Mouse (Mus musculus) limb, embryonic 13.5 days (tissue): ENCODE data around the gene Cog3. TPM values are rescaled to one million over a fixed set of nuclear protein-coding genes. Genes with fewer than 3 reads are reported as not detected.

ENCODE experiments used
- ATAC-seq: fragments of 200-750 bp; cut with Nextera tagmentation; 2 replicates; pipeline ENCODE4 v1.8.0; 2017; ENCODE audit warnings: low read depth, moderate number of reproducible peaks, moderate TSS enrichment; ENCODE audit not compliant: low FRiP score
- H3K27ac ChIP-seq: fragments of 300-500 bp; sonication (generic); 2 replicates; pipeline ENCODE4 v1.5.1; 2015; ENCODE audit warnings: inconsistent platforms, mild to moderate bottlenecking, moderate library complexity
- H3K27me3 ChIP-seq: fragments of 300-500 bp; sonication (generic); 2 replicates; pipeline ENCODE4 v1.6.1; 2015; ENCODE audit warnings: mild to moderate bottlenecking, inconsistent platforms
- H3K36me3 ChIP-seq: fragments of 300-500 bp; sonication (generic); 2 replicates; pipeline ENCODE4 v1.6.1; 2015; ENCODE audit warnings: inconsistent platforms, mild to moderate bottlenecking, moderate library complexity
- H3K4me1 ChIP-seq: fragments of 300-500 bp; sonication (generic); 2 replicates; pipeline ENCODE4 v1.6.1; 2015; ENCODE audit warnings: inconsistent platforms
- H3K4me2 ChIP-seq: fragments of 300-500 bp; sonication (generic); replicated peaks from 2 replicates; pipeline ENCODE4 v1.6.1; 2015; ENCODE audit warnings: inconsistent platforms, mild to moderate bottlenecking, moderate library complexity
- H3K4me3 ChIP-seq: fragments of 300-500 bp; sonication (generic); 2 replicates; pipeline ENCODE4 v1.5.1; 2015; ENCODE audit warnings: moderate library complexity, mild to moderate bottlenecking, inconsistent platforms
- H3K9ac ChIP-seq: fragments of 300-500 bp; sonication (generic); 2 replicates; pipeline ENCODE4 v1.6.1; 2015; ENCODE audit warnings: mild to moderate bottlenecking, inconsistent platforms
- H3K9me3 ChIP-seq: fragments of 300-500 bp; sonication (generic); 2 replicates; pipeline ENCODE4 v1.6.1; 2016; ENCODE audit warnings: inconsistent platforms
- WGBS: fragments of 180-500 bp; shearing (Covaris S2); methylation state at CpG from one replicate; pipeline ENCODE4 v1.1.7; 2015; 5-methylcytosine and 5-hydroxymethylcytosine counted together
- polyA plus RNA-seq: library from polyadenylated mRNA; unstranded; fragments of >200 nt; fragmentation: Nextera tagmentation; extraction: Ambion mirVana; gene quantifications from 2 replicates; pipeline ENCODE4 v1.2.1, GENCODE M21; 2015

Cog3 gene
- polyA plus RNA-seq, 1 experiment from 2014 or later = 24.4 TPM

DNA sequence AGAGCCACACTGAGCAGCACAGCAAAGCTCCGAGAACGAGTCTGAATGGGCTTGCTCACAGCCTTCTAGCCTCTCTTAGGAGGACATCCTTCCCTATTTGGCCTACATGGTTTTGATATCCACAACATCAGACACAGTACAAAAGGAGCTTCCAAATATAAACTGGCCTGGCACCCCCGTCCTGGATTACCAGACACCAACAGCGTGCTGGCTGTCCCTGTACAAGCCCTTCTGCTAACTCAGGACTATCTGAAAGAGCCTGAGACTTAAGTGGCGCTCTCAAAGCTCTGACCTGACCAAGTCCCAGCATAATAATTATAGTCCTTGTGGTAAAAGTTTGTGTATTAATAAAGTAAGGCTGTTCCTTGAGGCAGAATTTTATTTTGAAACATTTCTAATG is 34.2 kb downstream of the Cog3 start:
- Histone ChIP-seq H3K9me3 (no peaks in the 10 kb centered on the region), H3K4me2 (no peak overlapping the region), H3K27ac (no peak overlapping the region), H3K9ac (no peak overlapping the region), H3K4me1 (no peaks in the 10 kb centered on the region), H3K27me3 (no peaks in the 10 kb centered on the region), H3K36me3 (peaks cover 74% of the 10 kb centered on the region), H3K4me3 (no peak overlapping the region)
- ATAC-seq = no peak
- 89% methylated on average over 5 of the region's 5 CpGs for WGBS

DNA sequence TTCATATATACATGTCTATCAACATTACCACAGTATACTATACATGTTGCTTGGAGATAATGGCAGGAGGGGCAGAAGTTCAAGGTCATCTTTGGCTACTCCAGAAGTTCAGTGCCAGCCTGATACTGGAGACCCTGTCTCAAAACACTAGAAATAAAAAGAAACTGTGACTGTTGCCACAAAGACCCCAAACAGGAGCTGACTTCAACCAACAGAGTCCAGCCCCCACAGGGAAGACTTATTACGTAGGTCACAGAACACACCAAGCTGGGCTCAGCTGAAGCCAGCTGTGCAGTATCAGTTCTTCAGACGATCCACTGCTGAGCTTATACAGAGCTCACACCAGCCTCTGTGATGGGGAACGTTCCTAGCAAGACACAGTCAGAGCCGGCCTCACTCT is 37.9 kb downstream of the Cog3 start:
- peaks cover 85% of the 10 kb centered on the region for H3K36me3 ChIP-seq
- ATAC-seq = no peak
- H3K9ac ChIP-seq = no peak overlapping the region
- no peaks in the 10 kb centered on the region for H3K27me3 ChIP-seq
- no peak overlapping the region for H3K27ac ChIP-seq
- 88% methylated on average over 4 of the region's 4 CpGs for WGBS
- H3K4me2 ChIP-seq = no peak overlapping the region
- no peaks in the 10 kb centered on the region for H3K4me1 ChIP-seq
- no peak overlapping the region for H3K4me3 ChIP-seq
- H3K9me3 ChIP-seq = no peaks in the 10 kb centered on the region

DNA sequence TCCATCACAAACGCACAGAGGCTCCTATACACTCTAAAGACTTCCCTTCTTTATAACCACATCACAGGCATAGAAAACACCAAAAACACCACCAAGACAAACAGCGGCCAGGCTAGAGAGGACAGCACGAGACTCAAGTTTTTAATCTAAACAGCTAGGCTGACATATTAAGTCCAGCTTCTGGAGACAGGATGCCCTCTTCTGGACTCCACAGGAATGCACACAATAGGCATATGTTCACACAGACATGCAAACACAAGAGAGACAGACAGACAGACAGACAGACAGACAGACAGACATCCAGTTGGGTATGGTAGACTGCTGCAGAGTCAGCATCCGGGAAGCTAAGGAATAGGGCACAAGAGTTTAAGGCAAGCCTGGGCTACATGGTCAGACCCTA is 40.7 kb downstream of the Cog3 start:
- Histone ChIP-seq H3K4me1 (no peaks in the 10 kb centered on the region), H3K27me3 (no peaks in the 10 kb centered on the region), H3K27ac (no peak overlapping the region), H3K36me3 (peaks cover 87% of the 10 kb centered on the region), H3K9me3 (no peaks in the 10 kb centered on the region), H3K4me3 (no peak overlapping the region), H3K4me2 (no peak overlapping the region), H3K9ac (no peak overlapping the region)
- ATAC-seq = no peak
- 85% methylated on average over 4 of the region's 4 CpGs for WGBS

DNA sequence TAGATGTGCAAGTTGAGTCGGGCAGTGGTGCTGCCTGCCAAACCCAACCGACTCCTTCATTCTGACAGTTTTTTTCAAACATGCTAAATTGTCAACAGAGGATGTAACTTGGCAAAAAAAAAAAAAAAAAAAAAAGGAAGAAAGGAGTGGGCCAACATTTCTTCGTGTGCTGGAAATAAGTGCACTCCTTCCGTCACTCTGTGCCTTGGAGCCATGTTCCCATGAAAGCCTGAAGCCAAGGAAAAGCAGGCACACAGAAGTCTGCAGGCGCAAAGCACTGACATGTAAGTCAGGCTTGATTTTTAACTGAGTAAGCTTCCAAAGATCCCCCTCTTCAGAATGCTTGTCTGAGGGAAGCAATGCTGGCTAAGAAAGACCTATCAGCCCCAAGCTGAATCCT is 41.6 kb downstream of the Cog3 start:
- Histone ChIP-seq H3K9ac (no peak overlapping the region), H3K4me3 (no peak overlapping the region), H3K4me2 (no peak overlapping the region), H3K36me3 (peaks cover 85% of the 10 kb centered on the region), H3K4me1 (no peaks in the 10 kb centered on the region), H3K9me3 (no peaks in the 10 kb centered on the region), H3K27me3 (no peaks in the 10 kb centered on the region), H3K27ac (no peak overlapping the region)
- no peak for ATAC-seq
- 91% methylated on average over 5 of the region's 5 CpGs for WGBS

DNA sequence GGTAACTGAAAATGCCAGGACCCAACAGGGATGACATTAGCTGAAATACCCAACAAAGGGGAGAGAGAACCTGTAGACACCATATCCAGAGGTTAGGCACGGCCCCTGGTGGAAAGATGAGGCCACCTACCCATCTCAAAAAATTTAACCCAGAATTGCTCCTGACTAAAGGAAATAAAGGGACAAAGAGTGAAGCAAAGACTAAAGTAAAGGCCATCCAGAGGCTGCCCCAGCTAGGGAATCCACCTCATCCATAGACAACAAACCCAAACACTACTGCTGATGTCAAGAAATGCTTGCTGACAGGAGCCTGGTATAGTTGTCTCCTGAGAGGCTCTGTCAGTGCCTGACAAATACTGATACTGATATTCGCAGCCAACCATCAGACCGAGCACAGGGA is 42.6 kb downstream of the Cog3 start:
- no peaks in the 10 kb centered on the region for H3K4me1 ChIP-seq
- no peaks in the 10 kb centered on the region for H3K27me3 ChIP-seq
- no peak overlapping the region for H3K27ac ChIP-seq
- H3K4me3 ChIP-seq = no peak overlapping the region
- H3K4me2 ChIP-seq = no peak overlapping the region
- ATAC-seq = no peak
- no peak overlapping the region for H3K9ac ChIP-seq
- no peaks in the 10 kb centered on the region for H3K9me3 ChIP-seq
- peaks cover 82% of the 10 kb centered on the region for H3K36me3 ChIP-seq
- 100% methylated on average over 3 of the region's 3 CpGs for WGBS

DNA sequence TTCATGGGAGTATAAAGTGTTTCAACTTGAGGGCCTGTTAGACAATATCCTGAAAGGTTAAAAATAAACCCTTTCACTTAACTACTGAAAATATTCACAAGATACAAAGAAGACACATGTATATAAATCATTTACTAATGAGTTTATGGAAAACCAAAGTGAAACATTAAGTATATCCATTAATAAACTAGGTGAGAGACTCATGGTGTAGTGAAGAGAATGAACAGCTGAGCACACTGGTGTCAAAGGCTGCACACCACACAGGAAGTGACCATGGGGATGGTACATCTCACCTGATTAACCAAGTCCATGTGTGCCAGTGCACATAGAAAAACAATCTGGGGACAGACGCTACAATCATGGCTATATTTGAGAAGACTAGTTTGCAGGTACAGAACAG is 45.3 kb downstream of the Cog3 start:
- Histone ChIP-seq H3K4me3 (no peak overlapping the region), H3K9me3 (no peaks in the 10 kb centered on the region), H3K36me3 (peaks cover 80% of the 10 kb centered on the region), H3K9ac (no peak overlapping the region), H3K27me3 (no peaks in the 10 kb centered on the region), H3K4me2 (no peak overlapping the region), H3K4me1 (no peaks in the 10 kb centered on the region), H3K27ac (no peak overlapping the region)
- ATAC-seq = no peak
- WGBS = 80% methylated on average over 1 of the region's 1 CpGs

DNA sequence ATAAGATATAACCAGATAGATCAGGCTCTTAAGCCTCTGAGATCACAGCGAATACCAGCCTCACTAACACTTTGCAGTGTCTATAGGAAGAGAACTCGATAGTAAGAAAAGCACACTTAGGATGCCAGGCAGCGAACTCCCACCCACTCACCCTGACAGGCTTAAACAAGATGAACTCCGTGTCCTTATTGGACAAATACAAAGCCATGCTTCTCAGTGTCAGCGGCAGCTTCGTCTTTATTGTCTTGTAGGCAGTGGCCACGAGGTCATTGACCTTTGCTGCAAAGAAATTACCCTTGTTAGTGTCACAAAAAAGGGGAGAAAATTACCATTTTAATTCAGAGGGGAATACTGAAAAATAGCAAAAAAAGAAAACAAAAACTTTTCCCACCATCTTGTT is 46.5 kb downstream of the Cog3 start:
- Histone ChIP-seq H3K4me1 (no peaks in the 10 kb centered on the region), H3K36me3 (peaks cover 82% of the 10 kb centered on the region), H3K9ac (no peak overlapping the region), H3K4me3 (no peak overlapping the region), H3K9me3 (no peaks in the 10 kb centered on the region), H3K4me2 (no peak overlapping the region), H3K27me3 (no peaks in the 10 kb centered on the region), H3K27ac (no peak overlapping the region)
- ATAC-seq = no peak
- WGBS = 80% methylated on average over 7 of the region's 7 CpGs

DNA sequence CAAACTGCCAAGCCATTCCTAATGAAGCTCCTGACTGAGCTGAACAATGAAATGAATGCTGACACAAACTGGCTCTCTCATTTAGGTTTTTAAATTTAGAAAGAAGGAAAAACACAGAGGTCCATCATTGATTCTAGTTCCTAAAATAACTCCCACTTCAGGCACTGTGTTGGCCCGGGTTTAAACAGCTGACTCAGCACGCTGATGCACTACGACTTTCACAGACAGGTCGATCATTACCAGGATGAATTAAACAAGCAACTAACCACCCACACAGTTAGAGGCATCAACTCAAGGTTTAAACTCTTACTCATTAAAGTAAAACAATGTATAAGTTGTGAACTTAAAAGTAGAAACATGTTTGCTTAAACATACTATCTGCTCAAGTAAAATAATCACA is 47.7 kb downstream of the Cog3 start:
- no peaks in the 10 kb centered on the region for H3K4me1 ChIP-seq
- no peak overlapping the region for H3K27ac ChIP-seq
- H3K4me3 ChIP-seq = no peak overlapping the region
- H3K36me3 ChIP-seq = peaks cover 75% of the 10 kb centered on the region
- H3K4me2 ChIP-seq = no peak overlapping the region
- no peaks in the 10 kb centered on the region for H3K9me3 ChIP-seq
- H3K9ac ChIP-seq = no peak overlapping the region
- ATAC-seq = no peak
- 81% methylated on average over 4 of the region's 4 CpGs for WGBS
- no peaks in the 10 kb centered on the region for H3K27me3 ChIP-seq

DNA sequence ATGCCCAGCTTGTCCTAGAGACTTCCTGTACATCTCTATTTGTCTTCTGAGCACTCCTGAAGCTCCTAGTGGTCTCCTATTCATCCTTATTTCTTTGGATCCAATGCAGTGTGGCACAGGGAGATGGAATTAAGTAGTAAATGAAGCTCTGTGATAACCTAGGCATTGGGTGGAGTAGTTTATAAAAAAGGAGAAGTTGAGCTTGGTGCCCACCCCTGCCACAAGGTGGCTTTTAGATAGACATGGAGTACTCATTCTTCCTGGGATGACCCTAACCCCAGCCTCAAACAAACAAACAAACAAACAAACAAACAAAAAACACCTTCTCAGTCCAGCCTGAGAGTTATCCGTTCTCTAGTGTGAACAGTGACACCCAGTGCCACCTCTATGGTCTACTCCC is 56.4 kb downstream of the Cog3 start:
- no peaks in the 10 kb centered on the region for H3K27me3 ChIP-seq
- WGBS = 76% methylated on average over 1 of the region's 1 CpGs

DNA sequence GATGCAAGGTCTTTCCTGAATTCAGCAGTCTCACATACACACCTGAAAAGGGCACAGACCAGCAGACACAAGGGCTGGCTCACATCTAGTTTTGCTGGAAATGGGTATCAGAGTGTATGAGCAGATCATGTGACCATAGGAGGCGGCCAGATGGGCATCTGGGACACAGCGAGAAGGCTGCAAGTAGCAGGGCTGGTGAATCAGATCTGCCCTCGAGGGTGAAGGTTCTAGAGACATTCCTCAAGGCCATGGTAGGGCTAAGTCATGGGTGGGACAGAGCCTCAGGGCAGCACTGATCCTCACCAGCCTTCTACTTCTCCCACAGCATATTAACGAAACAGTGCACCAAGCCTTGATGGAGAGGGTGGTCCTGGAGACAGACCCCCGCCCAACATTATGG is 58.2 kb downstream of the Cog3 start:
- no peak for ATAC-seq
- peaks cover 2% of the 10 kb centered on the region for H3K36me3 ChIP-seq
- no peaks in the 10 kb centered on the region for H3K9me3 ChIP-seq
- no peak overlapping the region for H3K4me2 ChIP-seq
- no peak overlapping the region for H3K27ac ChIP-seq
- H3K4me1 ChIP-seq = no peaks in the 10 kb centered on the region
- H3K27me3 ChIP-seq = no peaks in the 10 kb centered on the region
- no peak overlapping the region for H3K4me3 ChIP-seq
- no peak overlapping the region for H3K9ac ChIP-seq
- 76% methylated on average over 5 of the region's 5 CpGs for WGBS

More for the DNA sequence above, 56.4 kb downstream of the Cog3 start:
- no peak overlapping the region for H3K4me2 ChIP-seq
- H3K4me3 ChIP-seq = no peak overlapping the region
- H3K9ac ChIP-seq = no peak overlapping the region
- H3K36me3 ChIP-seq = peaks cover 13% of the 10 kb centered on the region
- no peak for ATAC-seq
- H3K9me3 ChIP-seq = no peaks in the 10 kb centered on the region
- no peak overlapping the region for H3K27ac ChIP-seq
- H3K4me1 ChIP-seq = no peaks in the 10 kb centered on the region

DNA sequence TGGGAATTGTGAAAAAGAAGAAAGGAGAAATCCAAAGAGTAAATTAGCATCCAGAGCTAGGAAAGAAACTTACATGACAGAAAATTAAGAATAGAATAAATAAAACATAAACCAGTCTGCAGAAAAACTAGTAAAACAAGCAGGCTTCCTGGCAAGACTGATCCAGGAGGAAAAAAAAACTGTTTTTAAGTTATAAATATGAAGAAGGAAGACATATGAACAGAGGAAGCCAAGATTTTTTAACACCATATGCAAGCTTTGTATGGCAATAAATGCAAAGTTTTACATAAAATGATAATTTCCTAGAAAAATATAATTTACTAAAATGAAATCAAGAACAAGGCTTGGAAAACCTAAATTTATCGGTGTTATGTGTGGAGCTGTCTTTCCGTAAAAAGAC is 63.9 kb downstream of the Cog3 start:
- ATAC-seq = no peak
- no peaks in the 10 kb centered on the region for H3K4me1 ChIP-seq
- H3K4me2 ChIP-seq = no peak overlapping the region
- no peak overlapping the region for H3K27ac ChIP-seq
- H3K4me3 ChIP-seq = no peak overlapping the region
- no peak overlapping the region for H3K9ac ChIP-seq
- H3K9me3 ChIP-seq = no peaks in the 10 kb centered on the region
- H3K36me3 ChIP-seq = no peaks in the 10 kb centered on the region
- no peaks in the 10 kb centered on the region for H3K27me3 ChIP-seq
- WGBS = 93% methylated on average over 2 of the region's 2 CpGs

DNA sequence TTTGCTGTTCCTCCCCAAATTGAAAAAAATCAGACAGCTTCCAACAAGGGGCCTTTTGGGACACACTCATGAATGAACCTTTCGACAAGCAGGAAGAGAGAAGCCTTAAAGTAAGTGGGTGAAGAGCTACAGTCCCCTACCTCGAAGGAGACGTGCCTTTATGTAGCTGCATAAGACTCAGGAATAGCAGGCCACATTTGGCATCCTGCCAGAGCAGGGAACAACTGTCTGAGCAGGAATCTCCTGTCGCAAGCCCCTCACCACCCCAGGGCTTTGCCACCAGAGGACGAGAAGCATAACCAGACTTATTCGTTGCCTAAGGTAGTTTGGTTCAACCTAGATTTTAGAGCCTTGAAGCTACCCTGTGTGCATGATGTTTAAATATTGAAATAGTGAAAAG is 78.0 kb downstream of the Cog3 start:
- no peaks in the 10 kb centered on the region for H3K27me3 ChIP-seq
- H3K4me1 ChIP-seq = no peaks in the 10 kb centered on the region
- WGBS = 52% methylated on average over 6 of the region's 6 CpGs
- no peak overlapping the region for H3K9ac ChIP-seq
- H3K36me3 ChIP-seq = no peaks in the 10 kb centered on the region
- ATAC-seq = no peak
- H3K9me3 ChIP-seq = no peaks in the 10 kb centered on the region
- no peak overlapping the region for H3K4me3 ChIP-seq
- no peak overlapping the region for H3K4me2 ChIP-seq
- no peak overlapping the region for H3K27ac ChIP-seq

DNA sequence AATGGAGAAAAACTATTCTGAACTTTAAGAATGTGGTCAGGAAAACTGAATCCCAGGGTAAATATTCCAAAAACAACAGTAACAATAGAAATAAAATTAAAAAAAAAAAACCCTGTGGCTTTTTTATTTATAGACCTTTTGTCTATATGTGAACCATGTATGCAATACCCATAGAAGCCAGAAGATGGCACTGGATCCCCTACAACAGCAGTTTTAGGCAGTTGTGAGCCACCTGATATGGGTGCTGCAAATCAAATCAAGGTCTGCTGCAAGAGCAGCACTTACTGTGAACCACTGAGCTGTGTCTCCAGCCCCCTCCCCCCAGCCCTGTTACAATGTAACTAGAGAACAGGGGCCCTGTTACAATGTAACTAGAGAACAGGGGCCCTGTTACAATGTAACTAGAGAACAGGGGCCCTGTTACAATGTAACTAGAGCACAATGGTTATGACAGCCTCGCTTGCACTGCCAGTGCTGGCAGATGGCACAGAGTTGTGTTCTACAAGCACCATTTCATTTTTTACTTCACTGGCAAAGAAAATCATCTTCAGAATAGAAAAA is 85.2 kb downstream of the Cog3 start:
- Histone ChIP-seq H3K4me1 (no peaks in the 10 kb centered on the region), H3K9ac (no peak overlapping the region), H3K4me3 (no peak overlapping the region), H3K36me3 (no peaks in the 10 kb centered on the region), H3K4me2 (no peak overlapping the region), H3K9me3 (no peaks in the 10 kb centered on the region), H3K27me3 (no peaks in the 10 kb centered on the region), H3K27ac (no peak overlapping the region)
- no peak for ATAC-seq
- WGBS = 73% methylated on average over 1 of the region's 1 CpGs
